Mouse (Mus musculus): ENCODE results near the gene Cd55b.
"Not testable (repeated sequence)": the region's sequence is repeated elsewhere in the genome, so short reads cannot be mapped to it uniquely, and the experiment has no call there.

GRCm38 (mm10) chr1:130442930-130443329, 20.1 kb upstream of the Cd55b start:
- TF ChIP-seq POLR2A (IDR thresholded peaks at IDR 0.05; ENCODE audit: borderline replicate concordance, insufficient read depth, low read length); CTCF (IDR thresholded peaks at IDR 0.05; ENCODE audit: borderline replicate concordance, insufficient read depth, low read depth, low read length): not testable (repeated sequence)
